Mouse (Mus musculus) CH12.LX (cell line): ENCODE data around the gene Rogdi. TPM values are rescaled to one million over a fixed set of nuclear protein-coding genes. Genes with fewer than 3 reads are reported as not detected.

Experiments
- DNase-seq: peaks from one replicate; pipeline ENCODE4 v3.0.0-alpha.2; 2013; ENCODE audit errors: extremely low read depth
- H3K27ac ChIP-seq: 2 replicates; pipeline ENCODE4 v1.5.1; 2012; ENCODE audit warnings: low read depth, mild to moderate bottlenecking, control low read depth, moderate library complexity; ENCODE audit not compliant: insufficient read depth
- H3K27me3 ChIP-seq: replicated peaks from 2 replicates; pipeline ENCODE3; 2012; ENCODE audit warnings: inconsistent platforms
- H3K36me3 ChIP-seq, 2 experiments: replicated peaks in 1 of 2; 2 replicates each; pipeline versions ENCODE3 to v1.6.1; 2012; ENCODE audit warnings: inconsistent platforms in 1 of 2, low read length in 1 of 2, mild to moderate bottlenecking in 1 of 2, mixed read lengths in 1 of 2, moderate library complexity in 1 of 2; ENCODE audit not compliant: control insufficient read depth in 1 of 2, insufficient read depth in 1 of 2
- H3K4me1 ChIP-seq, 2 experiments: 2 replicates each; pipeline ENCODE4 v1.6.1; 2012; ENCODE audit warnings: inconsistent platforms in 1 of 2, moderate library complexity in 1 of 2; ENCODE audit not compliant: insufficient read depth in 2 of 2, control insufficient read depth in 1 of 2
- H3K4me2 ChIP-seq: 2 replicates; pipeline ENCODE4 v1.6.1; 2012; ENCODE audit warnings: low read depth, mild to moderate bottlenecking, control low read depth; ENCODE audit not compliant: poor library complexity, insufficient read depth, severe bottlenecking
- H3K4me3 ChIP-seq, 3 experiments: fragments of 150-350 bp in 1 of 3; sonication (generic) in 1 of 3; replicated peaks in 1 of 3; 2 replicates each; pipeline versions ENCODE3 to v1.5.1; 2011 to 2012; ENCODE audit warnings: low read depth in 2 of 3, low read length in 2 of 3, mild to moderate bottlenecking in 2 of 3, moderate library complexity in 2 of 3, control low read depth in 1 of 3, improper control_type of control experiment in 1 of 3, inconsistent platforms in 1 of 3, mixed read lengths in 1 of 3; ENCODE audit not compliant: poor library complexity in 1 of 3
- H3K79me2 ChIP-seq: replicated peaks from 2 replicates; pipeline ENCODE4 v1.6.1; 2012; ENCODE audit warnings: mild to moderate bottlenecking, moderate library complexity; ENCODE audit not compliant: control insufficient read depth, poor library complexity, insufficient read depth, severe bottlenecking; ENCODE audit errors: extremely low read depth
- H3K9ac ChIP-seq: 2 replicates; pipeline ENCODE4 v1.6.1; 2012; ENCODE audit warnings: low read depth, mild to moderate bottlenecking, control low read depth, moderate library complexity; ENCODE audit not compliant: insufficient read depth
- H3K9me3 ChIP-seq: replicated peaks from 2 replicates; pipeline ENCODE3; 2012; ENCODE audit warnings: low read length, inconsistent platforms, mixed read lengths
- BHLHE40 ChIP-seq: IDR thresholded peaks from 2 replicates; pipeline ENCODE4 v1.6.1; 2011; ENCODE audit warnings: mild to moderate bottlenecking, low read depth, low read length, improper control_type of control experiment
- E2F4 ChIP-seq: IDR thresholded peaks from 2 replicates; pipeline ENCODE4 v1.6.1; 2011; ENCODE audit warnings: low read depth, low read length, improper control_type of control experiment; ENCODE audit not compliant: insufficient replicate concordance
- EP300 ChIP-seq: IDR thresholded peaks from 2 replicates; pipeline ENCODE4 v1.6.1; 2011; ENCODE audit warnings: low read length, improper control_type of control experiment
- ETS1 ChIP-seq: conservative IDR thresholded peaks from 2 replicates; pipeline ENCODE4 v1.6.1; 2012; ENCODE audit warnings: low read depth, mild to moderate bottlenecking, inconsistent platforms, low read length, improper control_type of control experiment, moderate library complexity
- IRF4 ChIP-seq: IDR thresholded peaks from 2 replicates; pipeline ENCODE4 v1.6.1; 2014; ENCODE audit warnings: low read depth, mild to moderate bottlenecking, inconsistent platforms, low read length, improper control_type of control experiment
- JUND ChIP-seq: conservative IDR thresholded peaks from 2 replicates; pipeline ENCODE4 v1.6.1; 2011; ENCODE audit warnings: low read depth, low read length, improper control_type of control experiment
- MXI1 ChIP-seq: IDR thresholded peaks from 2 replicates; pipeline ENCODE4 v1.6.1; 2011; ENCODE audit warnings: mild to moderate bottlenecking, low read depth, low read length, improper control_type of control experiment
- NELFE ChIP-seq: IDR thresholded peaks from 2 replicates; pipeline ENCODE4 v1.6.1; 2011; ENCODE audit warnings: low read depth, low read length, improper control_type of control experiment
- POLR2A ChIP-seq: IDR thresholded peaks from 2 replicates; pipeline ENCODE4 v1.6.1; 2011; ENCODE audit warnings: low read depth, mild to moderate bottlenecking, improper control_type of control experiment, low read length
- POLR2AphosphoS2 ChIP-seq: IDR thresholded peaks from 2 replicates; pipeline ENCODE4 v1.6.1; 2011; ENCODE audit warnings: low read depth, low read length, improper control_type of control experiment
- RCOR1 ChIP-seq: conservative IDR thresholded peaks from 2 replicates; pipeline ENCODE4 v1.6.1; 2012; ENCODE audit warnings: low read depth, mild to moderate bottlenecking, inconsistent platforms, low read length, improper control_type of control experiment
- SIN3A ChIP-seq: IDR thresholded peaks from 2 replicates; pipeline ENCODE4 v1.6.1; 2012; ENCODE audit warnings: low read length, improper control_type of control experiment, inconsistent platforms
- TCF12 ChIP-seq: IDR thresholded peaks from 2 replicates; pipeline ENCODE4 v1.6.1; 2014; ENCODE audit warnings: low read depth, mild to moderate bottlenecking, inconsistent platforms, low read length, improper control_type of control experiment
- UBTF ChIP-seq: IDR thresholded peaks from 2 replicates; pipeline ENCODE4 v1.6.1; 2012; ENCODE audit warnings: low read depth, mild to moderate bottlenecking, inconsistent platforms, low read length, improper control_type of control experiment, moderate library complexity
- ZKSCAN1 ChIP-seq: IDR thresholded peaks from 2 replicates; pipeline ENCODE4 v1.6.1; 2012; ENCODE audit warnings: low read depth, inconsistent platforms, low read length, improper control_type of control experiment, borderline replicate concordance
- ZNF384 ChIP-seq: IDR thresholded peaks from 2 replicates; pipeline ENCODE4 v1.6.1; 2012; ENCODE audit warnings: low read depth, low read length, improper control_type of control experiment, inconsistent platforms
- dilution Hi-C: fragments of 300-500 bp; cut with MboI; formaldehyde crosslinking; loops from 2 replicates; pipeline ENCODE4 v1.14.3; 2020; ENCODE audit warnings: low sequenced_read_pairs; ENCODE audit not compliant: extremely low pct_unique_long_range_greater_than_20kb, extremely low pct_ligation_motif_present
- in situ Hi-C: fragments of 300-500 bp; cut with MboI; formaldehyde crosslinking; loops from 3 replicates; pipeline ENCODE4 v1.14.3; 2019; ENCODE audit warnings: low sequenced_read_pairs, low pct_ligation_motif_present, low pct_unique_long_range_greater_than_20kb, mixed read lengths
- polyA plus RNA-seq: library from polyadenylated mRNA; unstranded; fragments of >175 nt; gene quantifications from 2 replicates; pipeline ENCODE4 v1.2.1, GENCODE M21; 2012; ENCODE audit warnings: low read depth; ENCODE audit not compliant: insufficient read length
- total RNA-seq, 2 experiments: library from RNA; depleted of rRNA; stranded (reverse); fragments of 300-350 nt in 1 of 2; fragments of >200 nt in 1 of 2; gene quantifications; 2 replicates each; pipeline ENCODE4 v1.2.3; 2012 to 2014

The Rogdi gene
- total and polyA plus RNA-seq, 3 experiments: 25.1 to 121 (median 33.4) TPM

- Histone ChIP-seq H3K79me2 (no peaks in the 10 kb centered on the region), H3K27me3 (no peaks in the 10 kb centered on the region), H3K4me3 (no peak overlapping the region), H3K4me2 (no peak overlapping the region), H3K9ac (no peak overlapping the region), H3K9me3 (no peaks in the 10 kb centered on the region), H3K27ac (no peak overlapping the region; the same call in 1 of the 2 replicates), H3K36me3 (peaks cover 0 to 8% of the 10 kb centered on the region in 2 experiments), H3K4me1 (peaks cover 6 to 40% of the 10 kb centered on the region in 2 experiments; a peak in 3 of 4 replicates)
- in situ Hi-C loops: loop anchor here (5.0 kb wide), 1 partner anchor 38 kb away; the partner anchor contains the start of gene Smim22
- peak; percentile 32 for DNase-seq
- dilution Hi-C loops: no loop called here
- no peak for TF ChIP-seq ETS1
- TF ChIP-seq MXI1: no peak
- no peak for TF ChIP-seq NELFE
- TF ChIP-seq POLR2A: no peak
- no peak for TF ChIP-seq RCOR1
- no peak for TF ChIP-seq E2F4
- TF ChIP-seq ZNF384: no peak
- no peak for TF ChIP-seq SIN3A
- TF ChIP-seq BHLHE40: no peak
- TF ChIP-seq IRF4: no peak
- TF ChIP-seq UBTF: no peak
- TF ChIP-seq TCF12: no peak
- no peak for TF ChIP-seq ZKSCAN1
These were observed 44.1 kb downstream of the Rogdi start for GRCm38 (mm10) chr16:4969055-4969843.

GRCm38 (mm10) chr16:4968426-4968825 is 44.9 kb downstream of the Rogdi start:
- Histone ChIP-seq H3K4me1 (peaks cover 6 to 40% of the 10 kb centered on the region in 2 experiments; a peak in 3 of 4 replicates), H3K9ac (no peak overlapping the region), H3K4me3 (no peak overlapping the region), H3K36me3 (peaks cover 0 to 8% of the 10 kb centered on the region in 2 experiments), H3K27ac (no peak overlapping the region), H3K27me3 (no peaks in the 10 kb centered on the region), H3K4me2 (no peak overlapping the region), H3K79me2 (peaks cover 5% of the 10 kb centered on the region; the same call in 1 of the 2 replicates), H3K9me3 (no peaks in the 10 kb centered on the region)
- in situ Hi-C loops: loop anchor here (5.0 kb wide), 1 partner anchor 39 kb away; the partner anchor contains the start of gene Smim22
- DNase-seq: peak; percentile 41
- no peak for TF ChIP-seq POLR2AphosphoS2
- TF ChIP-seq JUND: no peak
- no peak for TF ChIP-seq ZKSCAN1
- 0 out of 2 replicates have a peak, but pooled peaks have one; percentile 2 for TF ChIP-seq ZNF384
- TF ChIP-seq EP300: peak; percentile 42; the same call in 1 of the 2 replicates
- dilution Hi-C loops: no loop called here
